Mouse (Mus musculus) liver, postnatal 0 days (tissue): ENCODE data around the gene Nol11.

Experiments
- CTCF ChIP-seq: sonication (generic); IDR thresholded peaks from 2 replicates; pipeline ENCODE4 v1.5.1; 2016; ENCODE audit warnings: antibody characterized with exemption, low read depth
- EP300 ChIP-seq: IDR thresholded peaks from 2 replicates; pipeline ENCODE4 v1.6.1; 2016; ENCODE audit warnings: antibody characterized with exemption, low read depth, mild to moderate bottlenecking

GRCm38 (mm10) chr11:107129641-107130040, 59.5 kb downstream of the Nol11 start:
- no peak for TF ChIP-seq EP300
- no peak for TF ChIP-seq CTCF
